Mouse (Mus musculus) erythroid progenitor cell, adult 5-6 weeks (primary cell): ENCODE results near the gene 1700029P11Rik. TPM values are rescaled to one million over a fixed set of nuclear protein-coding genes. Genes with fewer than 3 reads are reported as not detected.

Source experiments
- ATAC-seq: replicated peaks from 2 replicates; pipeline ENCODE4 v1.8.0; 2016; ENCODE audit warnings: moderate number of reproducible peaks, mild to moderate bottlenecking, moderate TSS enrichment, inconsistent platforms; ENCODE audit not compliant: poor library complexity, low FRiP score, severe bottlenecking
- total RNA-seq, 2 experiments: library from RNA; stranded (forward) in 1 of 2; stranded (reverse) in 1 of 2; fragments of 150-400 nt in 1 of 2; fragments of 186-747, 209-891 nt in 1 of 2; gene quantifications; 2 replicates each; pipeline versions ENCODE4 v1.2.3 to v1.2.4; 2015 to 2017; ENCODE audit warnings: low replicate concordance in 2 of 2

The 1700029P11Rik gene
- not detected in 2 replicates for total RNA-seq (2015; ENCODE audit: low replicate concordance)
- total RNA-seq (2017; ENCODE audit: low replicate concordance) = not detected in 2 replicates

- no peak for ATAC-seq
Measured at GRCm38 (mm10) chr15:81980321-81980720, at the start of gene 1700029P11Rik. TSS of gene 1700029P11Rik (plus strand) at chr15:81980540.

- ATAC-seq = no peak
Measured at GRCm38 (mm10) chr15:81932951-81933470, 47.3 kb upstream of the 1700029P11Rik start.

GRCm38 (mm10) chr15:81933986-81934385, 46.4 kb upstream of the 1700029P11Rik start:
- no peak for ATAC-seq

- no peak for ATAC-seq
Measured at GRCm38 (mm10) chr15:81935869-81936637, 44.3 kb upstream of the 1700029P11Rik start.

DNA sequence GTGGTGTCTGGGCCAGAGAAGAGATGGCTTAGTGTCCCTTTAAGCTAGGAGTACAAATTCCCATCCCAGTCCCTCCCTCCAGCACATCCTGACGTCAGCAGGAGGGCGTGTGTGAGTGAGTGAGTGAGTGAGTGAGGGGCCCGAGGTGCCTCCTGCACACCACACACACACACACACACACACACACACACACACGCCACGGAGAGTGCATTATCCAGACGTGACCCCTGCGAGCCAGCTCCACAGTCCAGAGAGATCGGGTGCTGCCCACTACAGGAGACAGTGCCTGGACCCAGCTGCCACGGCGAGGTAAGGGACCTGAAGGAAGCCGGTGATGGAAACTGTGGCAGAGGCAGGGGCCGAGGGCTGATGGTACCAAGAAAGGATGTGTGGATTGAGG, 43.7 kb upstream of the 1700029P11Rik start, which contains the start of gene Csdc2:
TSS of gene Csdc2 (plus strand) at position 81 of the 400 bp plus-strand sequence.
- no peak for ATAC-seq

DNA sequence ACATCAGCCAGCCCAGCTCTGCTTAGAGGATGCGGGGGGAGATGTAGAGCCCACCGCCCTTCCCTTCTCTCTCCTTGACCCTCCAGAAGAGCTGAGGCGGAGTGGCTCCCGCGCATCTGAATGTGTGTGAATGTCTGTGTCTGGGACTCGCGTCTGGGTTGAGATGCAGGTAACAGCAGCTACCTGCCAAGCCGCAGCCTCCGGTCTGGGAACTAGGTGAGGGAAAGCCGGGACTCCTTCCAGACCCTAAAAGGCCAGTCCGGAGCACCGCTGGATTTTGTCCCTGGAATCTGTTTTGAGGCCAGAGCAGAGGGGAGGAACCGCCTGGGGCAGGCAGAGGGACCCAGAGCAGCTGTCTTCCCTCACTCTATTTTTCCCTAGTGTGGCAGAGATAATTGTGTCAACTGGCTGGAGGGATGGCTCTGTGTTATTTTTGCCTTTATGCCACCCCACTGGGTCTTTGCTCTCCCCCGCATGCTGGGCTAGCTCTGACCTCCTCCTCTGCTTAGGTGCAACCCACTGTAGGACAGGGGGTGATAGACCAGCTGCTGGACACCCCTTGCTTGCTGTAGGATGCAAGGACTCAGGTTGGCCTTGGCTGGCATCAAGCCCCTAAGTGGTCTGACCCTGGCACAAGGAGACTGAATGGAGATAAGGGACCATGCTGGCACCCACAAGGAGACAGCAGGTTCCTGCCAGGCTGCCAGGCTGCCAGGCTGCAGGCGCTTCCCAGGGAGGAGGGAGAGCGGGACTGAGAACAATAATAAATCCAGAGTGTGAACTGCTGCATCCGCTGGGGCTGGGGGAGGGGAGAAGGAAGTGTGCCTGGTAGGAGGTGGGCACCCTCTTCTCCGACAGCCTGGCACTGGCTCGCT, 43.0 kb upstream of the 1700029P11Rik start:
- ATAC-seq = no peak

DNA sequence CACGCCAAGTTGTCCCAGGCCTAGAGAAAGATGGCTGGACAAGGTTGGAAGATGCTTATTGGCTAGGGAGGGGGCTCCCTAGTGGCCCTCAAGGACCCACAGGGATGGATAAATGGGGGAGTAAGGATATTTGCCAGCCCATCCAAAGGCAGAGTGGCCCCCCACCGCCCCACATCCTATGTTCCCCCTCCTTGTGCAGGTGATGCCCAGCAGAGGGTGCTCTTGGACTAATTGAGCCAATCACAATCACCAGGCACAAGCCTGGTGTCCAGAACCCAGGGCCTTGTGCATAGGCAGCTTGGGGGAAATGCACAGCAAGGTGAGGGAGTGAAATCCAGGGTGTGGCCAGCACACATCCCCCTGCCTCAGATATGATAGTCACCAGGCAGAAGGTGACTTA, 42.1 kb upstream of the 1700029P11Rik start:
- no peak for ATAC-seq

- no peak for ATAC-seq
Measured at GRCm38 (mm10) chr15:81939157-81939715, 41.1 kb upstream of the 1700029P11Rik start.

DNA sequence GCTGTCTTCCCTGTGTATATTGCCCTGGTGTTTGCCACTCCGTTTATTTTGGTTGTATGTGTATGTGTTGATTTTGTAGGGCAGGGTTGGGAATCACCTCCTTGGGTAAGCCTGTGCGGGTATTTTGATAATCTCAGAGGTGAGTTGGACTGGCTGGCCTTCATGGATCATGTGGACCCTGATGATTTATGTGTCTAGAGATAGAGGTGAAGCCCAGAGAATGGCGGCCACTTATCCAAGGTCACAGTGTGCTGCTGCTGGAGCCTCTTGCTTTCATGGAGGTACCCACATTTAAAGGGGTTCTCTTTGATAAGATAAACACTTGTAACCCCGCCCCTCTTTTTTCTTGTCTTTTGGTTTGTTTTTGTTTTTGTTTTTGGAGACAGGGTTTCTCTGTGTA, 40.6 kb upstream of the 1700029P11Rik start:
- ATAC-seq = no peak

DNA sequence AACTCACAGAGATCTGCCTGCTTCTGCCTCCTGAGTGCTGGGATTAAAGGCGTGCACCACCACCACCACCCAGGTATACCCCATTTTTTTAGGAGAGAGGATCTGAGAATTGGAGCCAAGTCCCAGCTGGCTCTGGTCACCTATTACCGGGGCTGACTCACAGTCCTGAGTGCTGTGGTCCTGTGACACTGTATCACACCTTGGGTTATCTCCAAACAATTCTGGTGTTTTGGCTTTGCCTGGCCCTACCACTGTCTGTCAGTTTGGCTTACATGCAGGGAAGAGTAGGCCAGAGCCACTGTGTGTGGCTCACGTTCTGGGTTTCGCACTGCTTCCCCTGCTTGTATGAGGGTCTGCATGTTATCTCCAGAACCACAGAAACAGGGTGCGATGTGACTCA, 40.1 kb upstream of the 1700029P11Rik start:
- ATAC-seq = no peak

GRCm38 (mm10) chr15:81941010-81941409, 39.3 kb upstream of the 1700029P11Rik start:
- no peak for ATAC-seq

- ATAC-seq = no peak
Measured at GRCm38 (mm10) chr15:81943176-81943749, 37.1 kb upstream of the 1700029P11Rik start.

GRCm38 (mm10) chr15:81949076-81949475, 31.3 kb upstream of the 1700029P11Rik start:
- no peak for ATAC-seq

GRCm38 (mm10) chr15:81949476-81950131, 30.7 kb upstream of the 1700029P11Rik start:
- no peak for ATAC-seq

DNA sequence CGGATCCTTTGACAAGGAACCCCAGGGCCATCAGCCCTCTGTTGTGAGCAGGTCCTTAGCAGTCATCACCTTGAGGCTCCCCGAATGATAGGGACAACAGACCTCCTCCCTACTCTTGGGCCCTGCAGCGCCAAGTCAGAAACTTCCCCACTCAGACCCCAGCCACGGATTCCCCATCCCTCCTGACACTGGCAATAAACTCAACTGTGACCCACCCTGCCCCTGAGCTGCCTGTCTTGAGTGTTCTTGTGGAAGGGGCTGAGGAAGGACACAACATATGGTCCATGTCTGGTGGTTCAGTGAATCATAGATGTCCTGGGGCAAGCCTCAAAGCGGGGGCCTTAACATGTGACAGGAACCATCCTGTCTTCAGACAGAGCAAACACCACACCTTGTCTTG, 29.6 kb upstream of the 1700029P11Rik start:
- ATAC-seq = no peak

- no peak for ATAC-seq
Measured at GRCm38 (mm10) chr15:81951159-81951558, 29.2 kb upstream of the 1700029P11Rik start.

DNA sequence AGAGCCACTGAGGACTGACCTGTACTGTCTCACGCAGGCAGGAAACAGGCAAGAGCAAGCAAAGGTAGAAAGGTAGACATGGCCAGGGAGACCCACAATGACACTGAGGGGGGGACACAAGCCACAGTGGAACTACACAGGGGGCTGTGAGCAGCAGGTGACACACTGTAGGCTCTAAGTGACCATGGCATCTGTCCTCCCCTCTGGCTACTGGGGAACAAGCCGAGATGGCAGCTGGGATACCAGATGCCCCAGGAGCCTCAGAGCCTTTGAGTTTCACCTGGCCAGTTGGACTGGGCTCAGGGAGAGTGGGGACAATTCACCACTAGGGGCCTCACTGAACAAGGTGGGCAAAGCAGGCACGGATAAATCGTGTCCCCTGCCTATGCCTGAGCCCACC, 28.0 kb upstream of the 1700029P11Rik start:
- ATAC-seq = no peak

DNA sequence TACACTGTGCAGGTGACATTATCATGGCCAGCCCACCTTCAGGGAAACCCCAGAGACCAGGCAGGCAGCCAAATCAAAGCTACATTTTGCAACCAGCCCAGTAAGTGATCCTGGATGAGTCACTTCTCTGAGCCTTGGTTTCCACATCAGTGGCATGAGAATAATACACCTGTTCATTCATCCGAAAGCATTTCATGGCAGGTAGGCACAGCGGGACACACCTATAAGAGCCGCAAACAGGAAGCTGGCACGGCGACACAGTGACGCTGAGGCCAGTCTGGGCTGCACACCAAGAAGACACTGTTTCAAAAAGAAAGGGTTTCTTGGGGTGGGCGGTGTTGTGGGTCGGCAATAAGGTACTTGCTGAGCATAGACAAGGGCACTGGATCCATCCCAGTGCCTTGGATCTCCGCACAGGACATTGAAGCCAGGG, 26.2 kb upstream of the 1700029P11Rik start:
- no peak for ATAC-seq

DNA sequence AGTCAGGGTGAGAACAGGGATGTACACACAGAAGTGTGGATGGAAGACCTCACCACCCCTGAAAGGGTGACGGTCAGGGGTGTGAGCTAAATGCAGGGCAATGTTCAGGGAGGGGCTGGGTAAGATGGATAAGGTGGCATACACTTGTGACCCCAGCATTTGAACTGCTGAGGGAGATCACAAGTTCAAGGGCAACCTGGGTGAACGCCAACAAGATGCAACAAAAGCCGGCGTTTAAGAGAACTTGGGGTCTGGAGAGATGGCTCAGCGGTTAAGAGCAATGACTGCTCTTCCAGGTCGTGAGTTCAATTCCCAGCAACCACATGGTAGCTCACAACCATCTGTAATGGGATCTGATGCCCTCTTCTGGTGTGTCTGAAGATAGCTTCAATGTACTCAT, 25.6 kb upstream of the 1700029P11Rik start:
- no peak for ATAC-seq
